10 mouse cellular contexts compared by ENCODE assay signal in the genomic region with DNA sequence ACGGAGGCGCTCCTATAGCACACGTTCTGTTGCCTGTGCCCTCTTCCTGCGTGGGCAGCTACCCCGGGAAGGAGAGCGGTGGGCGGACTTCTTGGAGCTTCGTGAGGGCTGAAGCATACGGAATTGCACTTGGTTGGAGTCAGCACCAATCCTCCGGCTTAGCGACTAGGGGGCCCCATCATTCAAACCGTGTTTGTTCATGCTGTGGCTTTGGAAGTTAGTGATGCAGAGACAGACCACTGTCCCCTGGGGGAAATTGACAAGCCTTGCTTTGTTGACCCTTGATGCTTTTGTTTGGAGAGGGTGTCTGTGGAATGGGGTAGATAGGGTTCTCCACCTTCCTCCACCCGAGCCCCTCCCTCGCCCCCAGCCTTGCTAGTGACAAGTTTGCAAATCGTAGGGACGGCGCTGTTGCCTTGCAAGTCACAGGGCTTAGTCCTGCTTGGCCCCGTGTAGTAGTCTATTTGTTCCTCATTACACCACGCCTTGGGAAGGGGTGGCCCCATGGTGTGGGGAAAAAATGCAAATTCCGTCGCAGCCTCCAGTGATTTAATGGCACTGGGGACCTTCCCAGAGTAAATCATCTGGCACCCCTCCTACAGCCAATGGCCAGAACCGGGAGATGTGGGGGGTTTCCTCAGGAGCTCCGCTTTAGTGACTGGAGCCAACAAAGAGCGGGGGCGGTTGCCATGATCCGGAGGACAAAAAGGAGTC. TPM values are rescaled to one million over a fixed set of nuclear protein-coding genes. Genes with fewer than 3 reads are reported as not detected.
A peak's percentile ranks its signal among the peaks of the same experiment; 100 is the strongest.
DNase-seq lines count a peak whose midpoint lies in the region; ATAC-seq and TF ChIP-seq lines count a peak whose summit lies in the region.
"Had no signal": no experiment of that assay in that cellular context is flagged by ENCODE, and none has a peak within 500 bp of the region (broad histone marks: within the 10 kb centered on the region; RNA-seq: fewer than 3 reads in every experiment).

No protein-coding gene starts in this region.

- H3K9ac ChIP-seq in midbrain, embryonic 16.5 days (ENCODE audit: low read depth, low read length) = peak overlapping the region; percentile 81
- no peak overlapping the region for H3K9ac ChIP-seq in intestine, postnatal 0 days (ENCODE audit: low read depth, low read length)
- H3K9ac ChIP-seq in liver, postnatal 0 days (replicated peaks) = no peak overlapping the region

- WGBS in forebrain, embryonic 10.5 days = 2% methylated on average over 26 of the region's 26 CpGs
- under 1% methylated on average over 26 of the region's 26 CpGs for WGBS in midbrain, embryonic 16.5 days
- whole genome bisulfite sequencing in intestine, postnatal 0 days = 3% methylated on average over 26 of the region's 26 CpGs
- WGBS in liver, postnatal 0 days (ENCODE audit: insufficient replicate concordance) = 3% methylated on average over 26 of the region's 26 CpGs

- H3K27ac ChIP-seq in forebrain, embryonic 10.5 days = no peak overlapping the region
- peak overlapping the region; percentile 99 for H3K27ac ChIP-seq in layer of hippocampus, adult 2 months
- H3K27ac ChIP-seq in midbrain, embryonic 16.5 days (ENCODE audit: low read length) = peak overlapping the region; percentile 83
- no peak overlapping the region for H3K27ac ChIP-seq in intestine, postnatal 0 days (ENCODE audit: low read depth, low read length)
- no peak overlapping the region for H3K27ac ChIP-seq in liver, postnatal 0 days (ENCODE audit: low read depth)

- peaks cover 45% of the 10 kb centered on the region for H3K4me1 ChIP-seq in forebrain, embryonic 10.5 days
- peaks cover 24% of the 10 kb centered on the region; the same call in 1 of the 2 replicates for H3K4me1 ChIP-seq in midbrain, embryonic 16.5 days (ENCODE audit: control insufficient read depth, insufficient read depth, low read length)
- no peaks in the 10 kb centered on the region for H3K4me1 ChIP-seq in intestine, postnatal 0 days (replicated peaks; ENCODE audit: control insufficient read depth, insufficient read depth, low read length)
- H3K4me1 ChIP-seq in liver, postnatal 0 days (ENCODE audit: insufficient read depth) = no peaks in the 10 kb centered on the region; the same call in 1 of the 2 replicates

- H3K9me3 ChIP-seq in forebrain, embryonic 10.5 days = no peaks in the 10 kb centered on the region
- H3K9me3 ChIP-seq in midbrain, embryonic 16.5 days (replicated peaks; ENCODE audit: control insufficient read depth, low read length, poor library complexity, severe bottlenecking) = no peaks in the 10 kb centered on the region
- H3K9me3 ChIP-seq in intestine, postnatal 0 days (ENCODE audit: control insufficient read depth) = no peaks in the 10 kb centered on the region
- H3K9me3 ChIP-seq in liver, postnatal 0 days (ENCODE audit: low read length) = no peaks in the 10 kb centered on the region

- peak overlapping the region; percentile 68 for H3K4me2 ChIP-seq in midbrain, embryonic 16.5 days (ENCODE audit: low read length)
- H3K4me2 ChIP-seq in intestine, postnatal 0 days (replicated peaks; ENCODE audit: low read depth) = no peak overlapping the region
- H3K4me2 ChIP-seq in liver, postnatal 0 days (ENCODE audit: low read depth, low read length) = no peak overlapping the region

- no peaks in the 10 kb centered on the region for H3K36me3 ChIP-seq in forebrain, embryonic 10.5 days (replicated peaks)
- no peaks in the 10 kb centered on the region for H3K36me3 ChIP-seq in midbrain, embryonic 16.5 days (ENCODE audit: control insufficient read depth, insufficient read depth, low read length)
- no peaks in the 10 kb centered on the region for H3K36me3 ChIP-seq in intestine, postnatal 0 days (ENCODE audit: control insufficient read depth, insufficient read depth)
- H3K36me3 ChIP-seq in liver, postnatal 0 days (replicated peaks; ENCODE audit: insufficient read depth, low read length) = no peaks in the 10 kb centered on the region

- peak; percentile 87 for DNase-seq in brain, adult 2 months (ENCODE audit: low read depth, low spot score)
- DNase-seq in forebrain, embryonic 10.5 days (ENCODE audit: extremely low spot score, low spot score) = peak; percentile 42
- peak; percentile 70 to 81 for DNase-seq in layer of hippocampus, adult 2 months (ENCODE audit: low spot score in 2 of 2)
- no peak for DNase-seq in yolk sac, embryonic 10.5 days (ENCODE audit: low spot score)
- DNase-seq in cerebellum, postnatal 4 days (ENCODE audit: low spot score in 2 of 2) = no peak
- DNase-seq in liver, postnatal 0 days = no peak
- DNase-seq: lung, postnatal 10 days had no signal

- H3K27me3 ChIP-seq in forebrain, embryonic 10.5 days (ENCODE audit: poor library complexity, severe bottlenecking) = peaks cover 70% of the 10 kb centered on the region
- no peaks in the 10 kb centered on the region; the same call in none of the 2 replicates for H3K27me3 ChIP-seq in midbrain, embryonic 16.5 days (ENCODE audit: control insufficient read depth, insufficient read depth, low read depth, low read length)
- peaks cover 61% of the 10 kb centered on the region for H3K27me3 ChIP-seq in intestine, postnatal 0 days (replicated peaks; ENCODE audit: control insufficient read depth, insufficient read depth, low read length)
- H3K27me3 ChIP-seq in liver, postnatal 0 days (ENCODE audit: insufficient read depth, low read length) = peaks cover 54% of the 10 kb centered on the region

- TF ChIP-seq CTCF in layer of hippocampus, adult 2 months (conservative IDR thresholded peaks at IDR 0.05) = 0 out of 2 replicates have a peak, but pooled peaks have one; percentile 19
- no peak for TF ChIP-seq CTCF in intestine, postnatal 0 days (IDR thresholded peaks at IDR 0.05; ENCODE audit: low read depth)
- no peak for TF ChIP-seq CTCF in liver, postnatal 0 days (IDR thresholded peaks at IDR 0.05; ENCODE audit: low read depth)

- H3K4me3 ChIP-seq in forebrain, embryonic 10.5 days = peak overlapping the region; percentile 60
- peak overlapping the region; percentile 86 for H3K4me3 ChIP-seq in layer of hippocampus, adult 2 months
- H3K4me3 ChIP-seq in midbrain, embryonic 16.5 days (ENCODE audit: low read depth, low read length) = peak overlapping the region; percentile 65
- no peak overlapping the region for H3K4me3 ChIP-seq in intestine, postnatal 0 days (ENCODE audit: low read depth, low read length)
- H3K4me3 ChIP-seq in liver, postnatal 0 days (ENCODE audit: low read depth, low read length) = no peak overlapping the region

- TF ChIP-seq EP300 in liver, postnatal 0 days (IDR thresholded peaks at IDR 0.05; ENCODE audit: low read depth) = no peak

- ATAC-seq in midbrain, embryonic 16.5 days = 0 out of 2 replicates have a peak, but pooled peaks have one; percentile 29
- no peak for ATAC-seq in intestine, postnatal 0 days
- no peak for ATAC-seq in liver, postnatal 0 days

RNA-seq across cellular contexts. Expression of gene Tmem132b, which starts 3.2 kb away (rescaled TPM):
- polyA plus RNA-seq in forebrain, embryonic 10.5 days (2016; fragmentation: Nextera tagmentation; extraction: Ambion mirVana) = 0.20 and 0.27 TPM in 2 replicates
- total RNA-seq in layer of hippocampus, adult 2 months (2021) = 100 to 1,000 TPM; 117 to 127 TPM
- 5.5 and 6.6 TPM in 2 replicates for polyA plus RNA-seq in midbrain, embryonic 16.5 days (2015; fragmentation: Nextera tagmentation; extraction: Ambion mirVana)
- polyA plus RNA-seq in intestine, postnatal 0 days (2015; fragmentation: Nextera tagmentation; extraction: Ambion mirVana) = 0.14 and 0.25 TPM in 2 replicates
- not detected in 2 replicates for polyA plus RNA-seq in liver, postnatal 0 days (2015; fragmentation: Nextera tagmentation; extraction: Ambion mirVana)
- total RNA-seq: MEL had no signal

RNA-seq across cellular contexts. Expression of gene Aacs, which starts 59.2 kb away (rescaled TPM):
- 58.5 and 58.6 TPM in 2 replicates for polyA plus RNA-seq in forebrain, embryonic 10.5 days (2016; fragmentation: Nextera tagmentation; extraction: Ambion mirVana)
- 10 to 100 TPM; 48.1 to 55.5 TPM for total RNA-seq in layer of hippocampus, adult 2 months (2021)
- 100 and 125 TPM in 2 replicates for polyA plus RNA-seq in midbrain, embryonic 16.5 days (2015; fragmentation: Nextera tagmentation; extraction: Ambion mirVana)
- polyA plus RNA-seq in intestine, postnatal 0 days (2015; fragmentation: Nextera tagmentation; extraction: Ambion mirVana) = 13.7 and 14.0 TPM in 2 replicates
- polyA plus RNA-seq in liver, postnatal 0 days (2015; fragmentation: Nextera tagmentation; extraction: Ambion mirVana) = 3.8 and 4.6 TPM in 2 replicates

Comparison
In these comparisons a context has a peak if more than half of its experiments do, and no peak if none do; other contexts are left out.
1. DNase-seq: peak in brain, adult 2 months (single experiment), forebrain, embryonic 10.5 days (single experiment) and layer of hippocampus, adult 2 months (2 of 2); none in yolk sac, embryonic 10.5 days (single experiment), cerebellum, postnatal 4 days (0 of 2) and liver, postnatal 0 days (single experiment).
2. H3K27ac ChIP-seq: peak in layer of hippocampus, adult 2 months (single experiment) and midbrain, embryonic 16.5 days (single experiment); none in forebrain, embryonic 10.5 days (single experiment), intestine, postnatal 0 days (single experiment) and liver, postnatal 0 days (single experiment).
3. H3K4me3 ChIP-seq: peak in forebrain, embryonic 10.5 days (single experiment), layer of hippocampus, adult 2 months (single experiment) and midbrain, embryonic 16.5 days (single experiment); none in intestine, postnatal 0 days (single experiment) and liver, postnatal 0 days (single experiment).